In the genomic region with DNA sequence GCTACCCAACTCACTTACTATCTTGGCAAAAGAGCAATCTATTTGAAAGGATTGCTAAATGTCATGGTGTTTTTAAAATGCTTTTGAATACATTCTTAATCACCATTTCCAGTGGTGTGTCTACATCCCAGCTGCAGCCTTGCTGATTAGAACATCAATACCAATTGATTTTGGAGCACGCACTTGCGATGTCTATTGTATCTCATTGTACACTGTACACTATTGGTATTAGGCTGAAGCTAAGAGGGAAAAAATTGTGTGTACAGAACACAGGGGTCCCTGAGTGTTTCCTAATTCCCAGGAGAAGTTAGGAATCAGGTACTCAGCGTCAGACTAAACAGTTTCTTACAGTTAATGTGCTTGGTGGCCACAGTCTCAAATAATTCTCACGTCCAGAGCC, we compare ENCODE assay signal across 17 mouse cellular contexts.
"Had no signal": no experiment of that assay in that cellular context is flagged by ENCODE, and none has a peak within 500 bp of the region (broad histone marks: within the 10 kb centered on the region; RNA-seq: fewer than 3 reads in every experiment).

No protein-coding gene starts in this region.

- H3K27ac ChIP-seq: midbrain, embryonic 10.5 days; midbrain, embryonic 13.5 days; midbrain, embryonic 15.5 days; neural tube, embryonic 13.5 days; neural tube, embryonic 15.5 days; stomach, embryonic 15.5 days; stomach, postnatal 0 days had no signal

- H3K4me1 ChIP-seq: midbrain, embryonic 10.5 days; midbrain, embryonic 15.5 days; neural tube, embryonic 13.5 days; neural tube, embryonic 15.5 days; stomach, embryonic 15.5 days had no signal

- H3K36me3 ChIP-seq: midbrain, embryonic 10.5 days; midbrain, embryonic 13.5 days; midbrain, embryonic 15.5 days; neural tube, embryonic 13.5 days; neural tube, embryonic 15.5 days; stomach, embryonic 15.5 days had no signal

- H3K27me3 ChIP-seq: midbrain, embryonic 13.5 days; midbrain, embryonic 15.5 days; neural tube, embryonic 13.5 days; neural tube, embryonic 15.5 days; stomach, embryonic 15.5 days had no signal

- H3K9me3 ChIP-seq: midbrain, embryonic 10.5 days; midbrain, embryonic 13.5 days; midbrain, embryonic 15.5 days; neural tube, embryonic 13.5 days; neural tube, embryonic 15.5 days; stomach, embryonic 15.5 days had no signal

- H3K9ac ChIP-seq: lung, embryonic 14.5 days; midbrain, embryonic 13.5 days; midbrain, embryonic 15.5 days; neural tube, embryonic 13.5 days; neural tube, embryonic 15.5 days; stomach, embryonic 15.5 days had no signal

- ATAC-seq: midbrain, embryonic 13.5 days; midbrain, embryonic 15.5 days had no signal

- H3K4me2 ChIP-seq: lung, embryonic 14.5 days; midbrain, embryonic 13.5 days; midbrain, embryonic 15.5 days; neural tube, embryonic 13.5 days; neural tube, embryonic 15.5 days; stomach, embryonic 15.5 days had no signal

- H3K4me3 ChIP-seq: midbrain, embryonic 10.5 days; midbrain, embryonic 13.5 days; midbrain, embryonic 15.5 days; myocyte; neural tube, embryonic 13.5 days; neural tube, embryonic 15.5 days; stomach, embryonic 15.5 days had no signal

- DNase-seq: lung, adult 18-20 months; lung, embryonic 14.5 days; lung, postnatal 10 days; lung, postnatal 4 days; right cerebral cortex, adult 18-20 months; right cerebral cortex, postnatal 14 days; thymus, adult 2 months; thymus, postnatal 25 days; thymus, postnatal 4 days had no signal
